Mouse (Mus musculus) hindbrain, embryonic 10.5 days (tissue): ENCODE results near the gene Vps37b. TPM values are rescaled to one million over a fixed set of nuclear protein-coding genes. Genes with fewer than 3 reads are reported as not detected.

Experiments used
- DNase-seq: peaks from one replicate; pipeline ENCODE4 v3.0.0-alpha.2; 2017; ENCODE audit warnings: low spot score
- H3K27ac ChIP-seq: fragments of 300-500 bp; sonication (generic); 2 replicates; pipeline ENCODE4 v1.5.1; 2016; ENCODE audit warnings: mild to moderate bottlenecking, moderate library complexity
- H3K27me3 ChIP-seq: fragments of 300-500 bp; sonication (generic); 2 replicates; pipeline ENCODE4 v1.6.1; 2016; ENCODE audit warnings: mild to moderate bottlenecking; ENCODE audit not compliant: poor library complexity, insufficient read depth, severe bottlenecking
- H3K36me3 ChIP-seq: fragments of 300-500 bp; sonication (generic); 2 replicates; pipeline ENCODE4 v1.6.1; 2016; ENCODE audit warnings: mild to moderate bottlenecking, moderate library complexity
- H3K4me1 ChIP-seq: fragments of 300-500 bp; sonication (generic); replicated peaks from 2 replicates; pipeline ENCODE4 v1.6.1; 2016; ENCODE audit warnings: mild to moderate bottlenecking
- H3K4me3 ChIP-seq: fragments of 300-500 bp; sonication (generic); 2 replicates; pipeline ENCODE4 v1.5.1; 2016; ENCODE audit warnings: mild to moderate bottlenecking, moderate library complexity
- H3K9me3 ChIP-seq: fragments of 300-500 bp; sonication (generic); 2 replicates; pipeline ENCODE4 v1.6.1; 2016; ENCODE audit warnings: mild to moderate bottlenecking, moderate library complexity
- WGBS: fragments of 180-500 bp; shearing (Covaris S2); methylation state at CpG from one replicate; pipeline ENCODE4 v1.1.7; 2016; 5-methylcytosine and 5-hydroxymethylcytosine counted together
- polyA plus RNA-seq: library from polyadenylated mRNA; unstranded; fragments of >200 nt; fragmentation: Nextera tagmentation; extraction: Ambion mirVana; gene quantifications from 2 replicates; pipeline ENCODE4 v1.2.1, GENCODE M21; 2016

Gene Vps37b
- polyA plus RNA-seq, 1 experiment from 2014 or later, result 71.8 TPM

DNA sequence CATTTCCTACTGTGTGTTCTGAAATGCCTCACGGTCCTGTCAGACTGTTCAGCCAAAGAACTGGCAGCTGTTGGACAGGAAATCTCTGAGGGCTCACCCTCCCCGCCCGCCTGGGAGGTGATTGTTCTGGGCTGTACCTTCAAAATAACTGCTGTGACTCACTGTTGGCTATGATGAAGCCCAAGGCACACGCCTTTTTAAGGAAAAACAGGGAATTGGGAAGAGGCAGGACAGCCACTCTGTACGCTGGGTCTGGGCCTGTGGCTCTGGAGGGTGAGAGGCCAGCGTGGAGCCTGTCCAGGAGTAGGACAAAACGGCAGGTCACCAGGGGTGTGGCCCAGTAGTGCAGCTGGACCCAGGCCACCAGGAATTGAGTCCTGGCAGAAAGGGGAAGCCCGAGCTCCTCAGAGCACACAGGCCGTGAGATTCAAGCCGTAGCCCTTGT lies 39.9 kb downstream of the Vps37b start:
- Histone ChIP-seq H3K36me3 (peaks cover 14% of the 10 kb centered on the region; the same call in 1 of the 2 replicates), H3K27ac (0 out of 2 replicates have a peak overlapping the region, but pooled peaks have one; percentile 36), H3K27me3 (peaks cover 5% of the 10 kb centered on the region), H3K4me1 (peaks cover 73% of the 10 kb centered on the region), H3K9me3 (no peaks in the 10 kb centered on the region), H3K4me3 (no peak overlapping the region)
- WGBS, result 85% methylated on average over 10 of the region's 10 CpGs
- no peak for DNase-seq

- DNase-seq, result no peak
- H3K36me3 ChIP-seq, result 0 out of 2 replicates have a peak, but pooled peaks cover 7% of the 10 kb centered on the region
- 88% methylated on average over 6 of the region's 6 CpGs for WGBS
- peaks cover 73% of the 10 kb centered on the region for H3K4me1 ChIP-seq
- no peak overlapping the region for H3K4me3 ChIP-seq
- no peaks in the 10 kb centered on the region for H3K9me3 ChIP-seq
- no peak overlapping the region for H3K27ac ChIP-seq
- peaks cover 5% of the 10 kb centered on the region for H3K27me3 ChIP-seq
These were observed 40.7 kb downstream of the Vps37b start for GRCm38 (mm10) chr5:123991321-123991720.

DNA sequence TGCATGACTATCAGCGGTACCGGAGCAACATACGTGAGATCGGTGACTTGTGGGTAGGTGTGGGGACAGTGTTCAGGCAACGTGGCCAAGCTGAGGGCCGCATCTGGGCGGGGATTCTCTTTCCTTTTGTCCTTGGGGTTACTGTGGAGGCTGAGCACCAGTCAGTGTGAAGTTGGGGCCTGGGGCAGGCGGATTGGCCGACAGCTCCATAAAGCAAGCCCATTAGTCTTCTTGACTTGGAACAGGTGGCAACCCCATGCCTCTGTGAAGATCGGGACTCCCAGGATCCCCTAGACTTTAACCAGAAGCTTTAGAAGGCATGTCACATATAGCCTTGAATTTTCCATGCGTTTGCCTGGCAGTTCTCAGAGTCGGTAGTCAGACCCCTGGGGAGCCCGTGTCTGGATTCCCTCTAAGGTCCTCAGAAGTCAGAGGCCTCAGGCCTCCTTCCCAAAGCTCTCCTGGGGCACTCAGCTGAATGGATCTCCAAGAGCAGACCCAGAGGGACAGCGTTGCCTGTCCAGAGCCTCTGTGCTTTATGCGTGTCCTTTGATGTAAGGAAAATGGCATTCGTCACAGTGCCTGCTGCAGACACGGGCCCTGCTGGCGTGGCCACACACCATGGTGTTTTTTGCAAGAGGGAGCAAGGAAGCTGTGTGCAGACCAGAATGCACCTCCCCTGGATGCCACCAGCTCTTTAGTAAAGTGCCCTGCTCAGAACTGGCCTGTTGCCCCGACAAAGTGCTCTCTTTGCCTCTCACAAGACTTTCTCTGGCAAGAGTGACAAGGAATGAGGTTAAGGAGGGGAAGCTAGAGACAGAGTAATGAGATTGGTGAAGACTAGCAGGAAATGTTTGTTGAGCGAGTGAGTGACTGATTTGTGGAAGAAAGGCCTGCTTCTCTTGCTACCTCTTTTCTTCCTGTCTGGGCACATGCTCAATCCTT lies 41.9 kb downstream of the Vps37b start:
- Histone ChIP-seq H3K27me3 (peaks cover 5% of the 10 kb centered on the region), H3K4me3 (peak overlapping the region; percentile 20; the same call in 1 of the 2 replicates), H3K27ac (peak overlapping the region; percentile 69), H3K4me1 (peaks cover 70% of the 10 kb centered on the region), H3K9me3 (no peaks in the 10 kb centered on the region), H3K36me3 (no peaks in the 10 kb centered on the region)
- 53% methylated on average over 20 of the region's 20 CpGs for WGBS
- DNase-seq, result peak; percentile 63

- Histone ChIP-seq H3K36me3 (no peaks in the 10 kb centered on the region), H3K9me3 (no peaks in the 10 kb centered on the region), H3K27ac (peak overlapping the region; percentile 60), H3K4me3 (no peak overlapping the region), H3K4me1 (peaks cover 72% of the 10 kb centered on the region), H3K27me3 (peaks cover 10% of the 10 kb centered on the region)
- DNase-seq, result no peak
- WGBS, result 85% methylated on average over 4 of the region's 4 CpGs
These were observed 44.6 kb downstream of the Vps37b start for GRCm38 (mm10) chr5:123987511-123987910.

DNA sequence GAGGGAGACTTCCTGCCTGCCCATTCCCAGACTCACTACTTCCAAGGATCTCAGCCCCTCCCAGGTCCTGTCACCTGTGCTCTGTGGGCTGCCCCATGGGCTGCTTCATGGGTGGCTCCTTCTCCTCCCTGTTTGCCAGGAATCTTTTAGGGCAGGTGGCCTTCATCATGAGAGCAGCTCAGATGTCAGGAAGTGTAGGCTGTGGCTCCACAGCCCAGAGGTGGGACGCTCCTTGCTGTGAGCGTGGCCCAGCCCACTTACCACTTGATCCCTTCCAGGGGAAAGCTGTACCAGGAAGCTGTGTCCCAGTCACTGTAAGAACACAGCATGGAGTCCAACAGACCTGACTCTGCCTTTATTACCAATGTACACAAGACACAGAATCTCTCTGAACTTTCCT lies 45.1 kb downstream of the Vps37b start:
- Histone ChIP-seq H3K4me3 (no peak overlapping the region), H3K27ac (no peak overlapping the region), H3K4me1 (peaks cover 66% of the 10 kb centered on the region), H3K27me3 (peaks cover 5% of the 10 kb centered on the region; the same call in 1 of the 2 replicates), H3K9me3 (no peaks in the 10 kb centered on the region), H3K36me3 (no peaks in the 10 kb centered on the region)
- DNase-seq, result no peak
- 69% methylated on average over 2 of the region's 2 CpGs for WGBS

- Histone ChIP-seq H3K9me3 (no peaks in the 10 kb centered on the region), H3K4me1 (peaks cover 55% of the 10 kb centered on the region), H3K27me3 (peaks cover 5% of the 10 kb centered on the region; the same call in 1 of the 2 replicates), H3K4me3 (no peak overlapping the region; the same call in 1 of the 2 replicates), H3K27ac (peak overlapping the region; percentile 51; the same call in 1 of the 2 replicates), H3K36me3 (no peaks in the 10 kb centered on the region)
- 82% methylated on average over 9 of the region's 9 CpGs for WGBS
- DNase-seq, result no peak
These were observed 46.6 kb downstream of the Vps37b start for GRCm38 (mm10) chr5:123985434-123985833.

- Histone ChIP-seq H3K4me3 (no peak overlapping the region), H3K4me1 (peaks cover 44% of the 10 kb centered on the region), H3K27ac (no peak overlapping the region), H3K27me3 (peaks cover 5% of the 10 kb centered on the region; the same call in 1 of the 2 replicates), H3K9me3 (no peaks in the 10 kb centered on the region), H3K36me3 (no peaks in the 10 kb centered on the region)
- whole genome bisulfite sequencing, result 81% methylated on average over 11 of the region's 11 CpGs
- DNase-seq, result no peak
These were observed 49.2 kb downstream of the Vps37b start for GRCm38 (mm10) chr5:123982838-123983237.

DNA sequence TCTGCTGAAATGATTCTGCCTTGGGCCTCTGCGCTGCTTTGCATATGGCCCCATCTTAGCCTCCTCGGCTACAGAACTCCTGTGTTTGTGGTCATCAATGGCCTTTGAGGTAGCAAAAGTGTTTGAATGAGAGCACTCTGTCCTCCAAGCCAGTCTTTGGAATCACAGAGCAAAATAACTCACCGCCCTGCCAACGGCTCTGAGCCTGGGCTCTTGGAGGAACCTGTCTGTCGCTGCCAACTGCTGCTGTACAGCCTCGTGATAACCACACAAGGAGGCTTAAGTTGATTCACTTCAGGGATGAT lies 50.9 kb downstream of the Vps37b start:
- Histone ChIP-seq H3K36me3 (no peaks in the 10 kb centered on the region), H3K4me3 (no peak overlapping the region), H3K4me1 (peaks cover 45% of the 10 kb centered on the region), H3K27me3 (peaks cover 18% of the 10 kb centered on the region), H3K9me3 (no peaks in the 10 kb centered on the region), H3K27ac (no peak overlapping the region)
- no peak for DNase-seq
- 87% methylated on average over 6 of the region's 6 CpGs for whole genome bisulfite sequencing

- no peak overlapping the region for H3K4me3 ChIP-seq
- 84% methylated on average over 9 of the region's 9 CpGs for WGBS
These were observed 51.4 kb downstream of the Vps37b start for GRCm38 (mm10) chr5:123980521-123981249.

GRCm38 (mm10) chr5:123979980-123980369 lies 52.1 kb downstream of the Vps37b start:
- Histone ChIP-seq H3K27me3 (peaks cover 30% of the 10 kb centered on the region), H3K4me1 (peaks cover 49% of the 10 kb centered on the region), H3K9me3 (no peaks in the 10 kb centered on the region), H3K4me3 (no peak overlapping the region), H3K36me3 (no peaks in the 10 kb centered on the region), H3K27ac (no peak overlapping the region)
- DNase-seq, result no peak
- 63% methylated on average over 4 of the region's 4 CpGs for WGBS

More at GRCm38 (mm10) chr5:123980521-123981249, 51.4 kb downstream of the Vps37b start:
- Histone ChIP-seq H3K36me3 (no peaks in the 10 kb centered on the region), H3K4me1 (peaks cover 49% of the 10 kb centered on the region), H3K27ac (no peak overlapping the region), H3K9me3 (no peaks in the 10 kb centered on the region), H3K27me3 (peaks cover 23% of the 10 kb centered on the region)
- DNase-seq, result no peak

- H3K27me3 ChIP-seq, result peaks cover 36% of the 10 kb centered on the region
- no peaks in the 10 kb centered on the region for H3K36me3 ChIP-seq
- no peaks in the 10 kb centered on the region for H3K9me3 ChIP-seq
- WGBS, result 77% methylated on average over 18 of the region's 18 CpGs
- DNase-seq, result no peak
- H3K4me3 ChIP-seq, result no peak overlapping the region
- H3K27ac ChIP-seq, result no peak overlapping the region
- peaks cover 51% of the 10 kb centered on the region for H3K4me1 ChIP-seq
These were observed 52.7 kb downstream of the Vps37b start for GRCm38 (mm10) chr5:123979221-123979979.

- 82% methylated on average over 5 of the region's 5 CpGs for WGBS
- Histone ChIP-seq H3K27ac (no peak overlapping the region), H3K4me1 (peaks cover 62% of the 10 kb centered on the region), H3K9me3 (no peaks in the 10 kb centered on the region), H3K36me3 (no peaks in the 10 kb centered on the region), H3K27me3 (peaks cover 42% of the 10 kb centered on the region), H3K4me3 (no peak overlapping the region)
- no peak for DNase-seq
These were observed 53.9 kb downstream of the Vps37b start for GRCm38 (mm10) chr5:123978131-123978530.
